Mouse (Mus musculus) myocyte (in vitro differentiated cells): Measurements from ENCODE around the gene E030030I06Rik. TPM values are rescaled to one million over a fixed set of nuclear protein-coding genes. Genes with fewer than 3 reads are reported as not detected.
"Not testable (repeated sequence)": the region's sequence is repeated elsewhere in the genome, so short reads cannot be mapped to it uniquely, and the experiment has no call there.

ENCODE experiments used
- H3K27me3 ChIP-seq: one replicate; pipeline ENCODE4 v1.6.1; 2011; ENCODE audit not compliant: control insufficient read depth, insufficient read depth, insufficient read length
- H3K36me3 ChIP-seq: one replicate; pipeline ENCODE4 v1.6.1; 2011; ENCODE audit not compliant: control insufficient read depth, insufficient read depth
- H3K4me2 ChIP-seq: one replicate; pipeline ENCODE4 v1.6.1; 2011; ENCODE audit warnings: low read depth, control low read depth
- H3K4me3 ChIP-seq: one replicate; pipeline ENCODE4 v1.5.1; 2011; ENCODE audit warnings: mild to moderate bottlenecking, control low read depth, moderate library complexity
- H3K79me2 ChIP-seq: one replicate; pipeline ENCODE4 v1.6.1; 2011; ENCODE audit not compliant: control insufficient read depth, insufficient read depth
- H3ac ChIP-seq: one replicate; pipeline ENCODE4 v1.6.1; 2011; ENCODE audit not compliant: control insufficient read depth, insufficient read length
- CEBPB ChIP-seq: IDR thresholded peaks from 2 replicates; pipeline ENCODE4 v1.6.1; 2011; ENCODE audit warnings: mild to moderate bottlenecking, moderate library complexity; ENCODE audit not compliant: poor library complexity, insufficient read depth, severe bottlenecking
- E2F4 ChIP-seq: IDR thresholded peaks from one replicate; pipeline ENCODE4 v1.6.1; 2011; ENCODE audit warnings: mild to moderate bottlenecking, control low read depth, moderate library complexity; ENCODE audit not compliant: insufficient read depth
- MAX ChIP-seq: IDR thresholded peaks from one replicate; pipeline ENCODE4 v1.6.1; 2011; ENCODE audit warnings: low read depth, mild to moderate bottlenecking, control low read depth
- MYOD1 ChIP-seq, 3 experiments: IDR thresholded peaks; one replicate each; pipeline ENCODE4 v1.6.1; 2011; ENCODE audit warnings: control low read depth in 2 of 3, low read depth in 2 of 3, mild to moderate bottlenecking in 2 of 3, moderate library complexity in 1 of 3; ENCODE audit not compliant: insufficient read length in 2 of 3, control insufficient read depth in 1 of 3
- MYOG ChIP-seq, 3 experiments: IDR thresholded peaks; one replicate each; pipeline ENCODE4 v1.6.1; 2011; ENCODE audit warnings: control low read depth in 2 of 3, low read depth in 2 of 3, mild to moderate bottlenecking in 2 of 3; ENCODE audit not compliant: insufficient read length in 2 of 3, control insufficient read depth in 1 of 3, insufficient read depth in 1 of 3
- POLR2A ChIP-seq: IDR thresholded peaks from one replicate; pipeline ENCODE4 v1.6.1; 2011; ENCODE audit warnings: low read depth, mild to moderate bottlenecking, control low read depth, moderate library complexity; ENCODE audit not compliant: insufficient read length
- POLR2AphosphoS2 ChIP-seq: IDR thresholded peaks from one replicate; pipeline ENCODE4 v1.6.1; 2011; ENCODE audit warnings: low read depth, control low read depth; ENCODE audit not compliant: insufficient read length
- REST ChIP-seq: IDR thresholded peaks from one replicate; pipeline ENCODE4 v1.6.1; 2011; ENCODE audit warnings: mild to moderate bottlenecking, control low read depth, moderate library complexity; ENCODE audit not compliant: insufficient read depth, insufficient read length
- SRF ChIP-seq: IDR thresholded peaks from one replicate; pipeline ENCODE4 v1.6.1; 2011; ENCODE audit warnings: low read depth; ENCODE audit not compliant: control insufficient read depth, insufficient read length
- TCF12 ChIP-seq: IDR thresholded peaks from one replicate; pipeline ENCODE4 v1.6.1; 2011; ENCODE audit warnings: mild to moderate bottlenecking, control low read depth; ENCODE audit not compliant: poor library complexity, insufficient read depth, severe bottlenecking
- TCF3 ChIP-seq: IDR thresholded peaks from one replicate; pipeline ENCODE4 v1.6.1; 2011; ENCODE audit warnings: low read depth, control low read depth; ENCODE audit not compliant: insufficient read length
- USF1 ChIP-seq: IDR thresholded peaks from one replicate; pipeline ENCODE4 v1.6.1; 2011; ENCODE audit warnings: low read depth, mild to moderate bottlenecking, control low read depth, moderate library complexity
- polyA plus RNA-seq: library from polyadenylated mRNA; unstranded; fragments of >200 nt; fragmentation: generic; extraction: Trizol; gene quantifications from one replicate; pipeline ENCODE4 v1.2.1, GENCODE M21; 2012; ENCODE audit warnings: missing spikeins

The E030030I06Rik gene
- polyA plus RNA-seq, 1 experiment = 5.8 TPM

DNA sequence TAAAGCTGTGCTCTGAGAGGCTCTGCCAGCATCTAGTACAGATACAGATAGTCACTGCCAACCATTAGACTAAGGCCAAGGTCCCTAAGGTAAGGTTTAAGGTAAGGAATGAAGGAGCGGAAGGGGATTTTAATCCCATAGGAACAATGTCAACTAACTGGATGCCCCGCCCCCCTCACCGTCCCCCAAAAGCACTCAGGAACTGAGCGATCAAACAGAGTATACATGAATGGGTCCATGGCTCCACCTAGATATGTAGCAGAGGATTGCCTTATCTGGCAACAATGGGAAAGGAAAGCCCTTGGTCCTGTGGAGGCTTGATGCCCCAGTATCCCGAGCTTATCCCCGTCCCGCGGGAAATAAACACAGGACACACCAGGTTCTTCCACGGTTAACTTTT, 14.2 kb upstream of the E030030I06Rik start:
- H3ac ChIP-seq, H3K27me3 ChIP-seq, H3K79me2 ChIP-seq, H3K36me3 ChIP-seq, H3K4me3 ChIP-seq: not testable (repeated sequence)
- peak overlapping the region; percentile 60 for H3K4me2 ChIP-seq

GRCm38 (mm10) chr10:22159581-22160140, 10.6 kb upstream of the E030030I06Rik start:
- Histone ChIP-seq H3K4me3 (no peak overlapping the region), H3K4me2 (no peak overlapping the region), H3K36me3 (no peaks in the 10 kb centered on the region), H3K79me2 (no peaks in the 10 kb centered on the region), H3K27me3 (peaks cover 13% of the 10 kb centered on the region), H3ac (no peak overlapping the region)
- TF ChIP-seq CEBPB (no peak), MYOG (IDR thresholded peaks at IDR 0.05; ENCODE audit: control insufficient read depth in 1 of 3, insufficient read depth in 1 of 3, insufficient read length in 2 of 3, low read depth in 2 of 3) (no peak), POLR2AphosphoS2 (no peak), REST (no peak), TCF3 (no peak), E2F4 (no peak), TCF12 (no peak), SRF (no peak), POLR2A (no peak), MYOD1 (IDR thresholded peaks at IDR 0.05; ENCODE audit: control insufficient read depth in 1 of 3, insufficient read length in 2 of 3, low read depth in 2 of 3) (no peak), USF1 (no peak), MAX (no peak)

DNA sequence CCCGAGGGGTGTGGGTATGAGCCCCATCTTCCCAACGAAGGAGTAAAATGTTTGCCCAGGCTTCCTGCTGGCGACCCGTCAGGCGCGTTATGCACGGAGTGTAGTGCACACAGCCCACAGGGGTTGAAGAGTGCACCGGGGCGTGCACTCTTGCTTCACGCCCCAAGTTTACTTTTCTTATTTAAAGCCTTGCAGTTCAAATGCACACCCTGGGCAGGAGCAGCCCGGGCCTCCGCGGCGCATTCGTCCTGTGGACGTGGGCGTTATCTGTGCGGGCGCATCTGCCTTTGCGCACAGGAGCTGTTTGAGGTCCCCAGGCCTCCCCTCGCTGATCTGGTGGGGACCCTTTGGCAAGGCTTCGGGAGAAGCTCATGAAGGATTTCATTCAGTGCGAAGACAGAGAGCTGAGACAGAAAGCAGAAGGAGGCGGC, 10.1 kb upstream of the E030030I06Rik start:
- H3K27me3 ChIP-seq = peaks cover 15% of the 10 kb centered on the region
- peak overlapping the region; percentile 24 for H3K4me3 ChIP-seq
- peak overlapping the region; percentile 78 for H3K4me2 ChIP-seq
- H3K79me2 ChIP-seq = no peaks in the 10 kb centered on the region
- TF ChIP-seq TCF3 (no peak), TCF12 (no peak), MAX (no peak), MYOG (IDR thresholded peaks at IDR 0.05; ENCODE audit: control insufficient read depth in 1 of 3, insufficient read depth in 1 of 3, insufficient read length in 2 of 3, low read depth in 2 of 3) (no peak), CEBPB (no peak), REST (no peak), MYOD1 (IDR thresholded peaks at IDR 0.05; ENCODE audit: control insufficient read depth in 1 of 3, insufficient read length in 2 of 3, low read depth in 2 of 3) (no peak), USF1 (no peak)
- no peaks in the 10 kb centered on the region for H3K36me3 ChIP-seq
- H3ac ChIP-seq = no peak overlapping the region

GRCm38 (mm10) chr10:22158310-22158999, 9.4 kb upstream of the E030030I06Rik start, which contains the start of the genes Raet1e and H60b:
Gene Raet1e, plus strand, starts transcription at chr10:22158569.
Gene H60b, plus strand, starts transcription at chr10:22158586.
- H3K79me2 ChIP-seq, H3ac ChIP-seq, H3K36me3 ChIP-seq: not testable (repeated sequence)
- Histone ChIP-seq H3K4me3 (peak within 1 kb of the TSS; percentile 24), H3K4me2 (peak within 1 kb of the TSS; percentile 78), H3K27me3 (peaks cover 18% of the 10 kb centered on the region)
- peak; percentile 50 for TF ChIP-seq POLR2A

DNA sequence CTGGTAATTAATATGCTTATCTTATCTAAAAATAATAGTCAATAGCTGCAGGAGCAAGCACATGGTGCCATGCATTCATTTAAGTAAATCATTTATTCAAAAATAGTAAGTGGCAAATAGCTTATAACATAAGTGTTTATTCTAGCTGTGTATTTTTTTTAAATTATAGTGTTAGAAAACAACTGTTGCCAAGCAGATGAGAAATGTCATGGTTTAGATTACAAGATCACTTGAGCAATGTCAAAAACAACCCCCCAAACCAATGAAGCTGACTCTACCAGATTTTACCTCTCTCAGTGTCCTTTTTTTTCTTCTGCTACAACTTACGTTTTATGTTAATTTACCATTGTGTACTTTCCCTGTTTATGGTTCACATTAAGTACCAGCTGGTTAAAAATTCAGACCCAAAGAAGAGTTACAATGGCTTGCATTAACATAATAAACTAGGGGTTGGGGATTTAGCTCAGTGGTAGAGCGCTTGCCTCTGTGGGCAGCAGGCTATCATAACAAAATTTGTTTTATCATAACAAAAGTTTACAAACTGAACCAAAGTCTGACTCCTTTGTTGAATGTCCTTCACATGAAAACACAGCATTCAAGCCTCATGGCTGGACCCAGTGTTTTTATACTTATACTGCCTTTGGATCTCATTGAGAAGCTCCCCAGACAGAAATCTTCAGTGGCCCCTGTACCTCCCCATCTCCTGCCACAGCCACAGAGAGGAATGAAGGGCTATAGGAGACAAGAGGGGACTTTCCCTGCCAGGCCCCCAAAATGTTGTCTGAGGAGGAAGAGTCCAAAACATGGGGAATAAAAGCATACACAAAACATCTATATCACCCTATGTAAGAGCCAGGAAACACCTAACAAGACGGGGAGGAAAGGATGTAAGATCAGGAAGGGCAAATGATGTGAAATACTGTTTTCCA, 6.1 kb upstream of the E030030I06Rik start:
- Histone ChIP-seq H3K4me2 (no peak overlapping the region), H3K79me2 (no peaks in the 10 kb centered on the region), H3ac (no peak overlapping the region), H3K4me3 (no peak overlapping the region), H3K27me3 (peaks cover 34% of the 10 kb centered on the region), H3K36me3 (no peaks in the 10 kb centered on the region)
- TF ChIP-seq POLR2A (no peak), CEBPB (no peak), SRF (no peak)

GRCm38 (mm10) chr10:22154127-22154526, 5.1 kb upstream of the E030030I06Rik start:
- peaks cover 41% of the 10 kb centered on the region for H3K27me3 ChIP-seq
- H3K79me2 ChIP-seq, H3K4me3 ChIP-seq: not testable (repeated sequence)

GRCm38 (mm10) chr10:22153147-22153690, 4.1 kb upstream of the E030030I06Rik start:
- not testable (repeated sequence) for H3K4me2 ChIP-seq, H3K36me3 ChIP-seq, H3ac ChIP-seq, H3K79me2 ChIP-seq, H3K4me3 ChIP-seq
- peaks cover 41% of the 10 kb centered on the region for H3K27me3 ChIP-seq

More at GRCm38 (mm10) chr10:22154127-22154526, 5.1 kb upstream of the E030030I06Rik start:
- not testable (repeated sequence) for H3K4me2 ChIP-seq, H3ac ChIP-seq, H3K36me3 ChIP-seq

GRCm38 (mm10) chr10:22151863-22152640, 3.0 kb upstream of the E030030I06Rik start:
- H3K4me3 ChIP-seq, H3K4me2 ChIP-seq, H3K79me2 ChIP-seq, H3K36me3 ChIP-seq, H3ac ChIP-seq: not testable (repeated sequence)
- H3K27me3 ChIP-seq = peaks cover 41% of the 10 kb centered on the region
